Mouse (Mus musculus) myocyte (in vitro differentiated cells): ENCODE data around the gene Gpc6.

Source experiments
- CEBPB ChIP-seq: IDR thresholded peaks from 2 replicates; pipeline ENCODE4 v1.6.1; 2011; ENCODE audit warnings: mild to moderate bottlenecking, moderate library complexity; ENCODE audit not compliant: poor library complexity, insufficient read depth, severe bottlenecking
- E2F4 ChIP-seq: IDR thresholded peaks from one replicate; pipeline ENCODE4 v1.6.1; 2011; ENCODE audit warnings: mild to moderate bottlenecking, control low read depth, moderate library complexity; ENCODE audit not compliant: insufficient read depth
- MYOD1 ChIP-seq, 3 experiments: IDR thresholded peaks; one replicate each; pipeline ENCODE4 v1.6.1; 2011; ENCODE audit warnings: control low read depth in 2 of 3, low read depth in 2 of 3, mild to moderate bottlenecking in 2 of 3, moderate library complexity in 1 of 3; ENCODE audit not compliant: insufficient read length in 2 of 3, control insufficient read depth in 1 of 3
- POLR2A ChIP-seq: IDR thresholded peaks from one replicate; pipeline ENCODE4 v1.6.1; 2011; ENCODE audit warnings: low read depth, mild to moderate bottlenecking, control low read depth, moderate library complexity; ENCODE audit not compliant: insufficient read length
- POLR2AphosphoS2 ChIP-seq: IDR thresholded peaks from one replicate; pipeline ENCODE4 v1.6.1; 2011; ENCODE audit warnings: low read depth, control low read depth; ENCODE audit not compliant: insufficient read length
- TCF12 ChIP-seq: IDR thresholded peaks from one replicate; pipeline ENCODE4 v1.6.1; 2011; ENCODE audit warnings: mild to moderate bottlenecking, control low read depth; ENCODE audit not compliant: poor library complexity, insufficient read depth, severe bottlenecking
- TCF3 ChIP-seq: IDR thresholded peaks from one replicate; pipeline ENCODE4 v1.6.1; 2011; ENCODE audit warnings: low read depth, control low read depth; ENCODE audit not compliant: insufficient read length
- USF1 ChIP-seq: IDR thresholded peaks from one replicate; pipeline ENCODE4 v1.6.1; 2011; ENCODE audit warnings: low read depth, mild to moderate bottlenecking, control low read depth, moderate library complexity

DNA sequence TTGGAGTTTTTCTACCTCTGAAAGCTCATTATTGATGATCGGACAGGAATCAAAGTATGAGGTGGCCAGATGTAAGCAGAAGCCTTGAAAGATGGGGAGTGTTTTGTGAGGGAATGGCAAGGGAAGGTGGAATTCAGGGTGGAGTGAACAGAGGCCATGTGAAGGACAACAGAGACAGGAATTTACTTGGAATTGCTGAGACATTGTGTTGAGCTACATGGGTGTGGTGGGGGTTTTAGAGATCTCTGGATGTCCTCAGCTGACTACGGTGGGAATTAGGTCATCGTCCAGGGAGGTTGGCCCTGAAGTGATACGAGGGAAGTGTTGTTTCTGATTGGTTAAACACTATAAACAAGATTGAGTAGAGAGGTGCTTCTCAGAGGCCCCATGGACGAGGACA is 8.7 kb downstream of the Gpc6 start:
- no peak for TF ChIP-seq TCF12
- TF ChIP-seq E2F4, result no peak
- no peak for TF ChIP-seq POLR2A
- no peak for TF ChIP-seq MYOD1 (IDR thresholded peaks at IDR 0.05; ENCODE audit: control insufficient read depth in 1 of 3, insufficient read length in 2 of 3, low read depth in 2 of 3)
- no peak for TF ChIP-seq TCF3
- no peak for TF ChIP-seq CEBPB
- TF ChIP-seq USF1, result no peak
- TF ChIP-seq POLR2AphosphoS2, result no peak
